Mouse (Mus musculus) heart, embryonic 14.5 days (tissue): ENCODE measurements around the gene Pard3b. TPM values are rescaled to one million over a fixed set of nuclear protein-coding genes. Genes with fewer than 3 reads are reported as not detected.

ENCODE experiments used
- ATAC-seq: fragments of 200-750 bp; cut with Nextera tagmentation; 2 replicates; pipeline ENCODE4 v1.8.0; 2017; ENCODE audit warnings: low read depth, moderate TSS enrichment; ENCODE audit not compliant: insufficient number of reproducible peaks, insufficient read depth, low FRiP score
- H3K27ac ChIP-seq, 2 experiments: fragments of 200-500 bp in 1 of 2; fragments of 300-500 bp in 1 of 2; sonication (generic) in 1 of 2; replicated peaks in 1 of 2; 2 replicates each; pipeline ENCODE4 v1.5.1; 2012 to 2014; ENCODE audit warnings: low read depth in 2 of 2, low read length in 2 of 2, control low read depth in 1 of 2, mild to moderate bottlenecking in 1 of 2, mixed read lengths in 1 of 2; ENCODE audit not compliant: control insufficient read depth in 1 of 2, insufficient read depth in 1 of 2
- H3K27me3 ChIP-seq: fragments of 300-500 bp; sonication (generic); 2 replicates; pipeline ENCODE4 v1.6.1; 2014; ENCODE audit warnings: mild to moderate bottlenecking, low read length, control low read depth; ENCODE audit not compliant: control insufficient read depth, insufficient read depth
- H3K36me3 ChIP-seq: fragments of 300-500 bp; sonication (generic); 2 replicates; pipeline ENCODE4 v1.6.1; 2014; ENCODE audit warnings: mild to moderate bottlenecking, control low read depth, low read length, mixed read lengths; ENCODE audit not compliant: control insufficient read depth, insufficient read depth
- H3K4me1 ChIP-seq, 2 experiments: fragments of 200-500 bp in 1 of 2; fragments of 300-500 bp in 1 of 2; sonication (generic) in 1 of 2; 2 replicates each; pipeline ENCODE4 v1.6.1; 2012 to 2014; ENCODE audit warnings: low read length in 2 of 2, control low read depth in 1 of 2, mixed read lengths in 1 of 2; ENCODE audit not compliant: control insufficient read depth in 2 of 2, insufficient read depth in 2 of 2
- H3K4me2 ChIP-seq: fragments of 300-500 bp; sonication (generic); 2 replicates; pipeline ENCODE4 v1.6.1; 2014; ENCODE audit warnings: mild to moderate bottlenecking, low read length
- H3K4me3 ChIP-seq, 2 experiments: fragments of 200-500 bp in 1 of 2; fragments of 300-500 bp in 1 of 2; sonication (generic) in 1 of 2; 2 replicates each; pipeline ENCODE4 v1.5.1; 2012 to 2014; ENCODE audit warnings: low read length in 2 of 2, mild to moderate bottlenecking in 2 of 2, control low read depth in 1 of 2, low read depth in 1 of 2, moderate library complexity in 1 of 2; ENCODE audit not compliant: control insufficient read depth in 1 of 2, insufficient read depth in 1 of 2
- H3K9ac ChIP-seq: fragments of 300-500 bp; sonication (generic); 2 replicates; pipeline ENCODE4 v1.6.1; 2014; ENCODE audit warnings: mild to moderate bottlenecking, low read length
- H3K9me3 ChIP-seq: fragments of 300-500 bp; sonication (generic); 2 replicates; pipeline ENCODE4 v1.6.1; 2016; ENCODE audit warnings: low read length, control low read depth; ENCODE audit not compliant: control insufficient read depth
- WGBS: fragments of 180-500 bp; shearing (Covaris S2); extraction: QIAGEN DNeasy Blood & Tissue Kit; methylation state at CpG from one replicate; pipeline ENCODE4 v1.1.7; 2014; 5-methylcytosine and 5-hydroxymethylcytosine counted together
- polyA plus RNA-seq: library from polyadenylated mRNA; unstranded; fragments of >200 nt; fragmentation: Nextera tagmentation; extraction: Ambion mirVana; gene quantifications from 2 replicates; pipeline ENCODE4 v1.2.1, GENCODE M21; 2014

Pard3b gene
- polyA plus RNA-seq, 1 experiment from 2014 or later = 17.1 TPM

DNA sequence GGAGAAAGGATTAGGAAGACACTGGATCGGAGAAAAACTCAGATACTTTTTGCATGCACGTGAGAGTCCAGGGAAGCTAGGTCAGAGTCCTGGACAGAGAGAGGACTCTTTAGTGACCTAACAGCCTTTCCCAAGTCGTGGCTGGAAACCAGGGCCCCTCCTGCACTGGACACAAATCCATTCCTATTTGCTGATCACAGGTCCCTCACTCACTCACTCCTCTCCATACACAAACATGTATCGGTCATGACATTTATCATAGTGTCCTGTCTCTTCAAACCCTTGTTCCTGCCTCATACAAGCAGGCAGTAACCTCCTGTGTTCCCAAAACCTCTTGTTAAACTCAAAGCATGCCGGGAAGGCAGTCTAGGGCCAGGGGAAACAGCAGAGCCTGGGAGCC lies 1028.2 kb downstream of the Pard3b start:
- no peak overlapping the region for H3K27ac ChIP-seq

DNA sequence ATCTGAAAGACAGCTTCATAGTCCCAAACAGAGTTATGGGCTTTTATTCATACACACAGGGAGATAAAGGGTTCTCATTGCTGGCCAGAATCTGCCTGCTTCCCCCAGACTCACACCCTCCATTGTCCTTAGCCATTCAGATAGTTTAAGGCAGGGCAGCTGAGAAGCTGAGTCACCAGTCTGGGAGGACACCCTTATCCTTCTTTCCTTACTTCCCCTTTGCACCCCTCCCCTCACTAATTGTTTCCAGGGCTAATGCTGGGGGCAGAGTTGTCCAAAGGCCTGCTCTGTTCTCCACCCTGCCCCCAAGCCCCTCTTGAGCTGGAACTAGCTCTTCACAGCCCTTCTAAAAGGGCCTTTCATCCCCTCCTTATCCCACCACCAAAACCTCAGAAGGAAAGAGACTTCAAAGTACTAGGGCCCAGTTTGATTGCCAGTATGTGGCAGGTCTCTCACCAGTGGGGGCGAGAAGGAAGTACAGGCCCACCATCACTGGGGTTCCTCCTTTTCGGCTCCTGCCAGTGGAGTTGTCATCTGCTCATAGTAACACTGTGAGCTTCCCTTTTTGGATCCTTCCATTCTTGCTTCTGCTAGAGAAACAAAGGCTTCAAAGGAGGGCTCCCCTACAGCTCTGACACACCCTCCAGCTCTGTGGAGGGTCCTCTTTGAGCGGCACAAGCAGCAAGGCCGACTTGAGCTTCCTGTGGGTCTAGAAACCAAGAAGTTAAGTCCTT lies 1040.2 kb downstream of the Pard3b start:
- Histone ChIP-seq H3K4me1 (peaks cover 0 to 8% of the 10 kb centered on the region in 2 experiments; a peak in 3 of 4 replicates), H3K4me3 (no peak overlapping the region), H3K27me3 (no peaks in the 10 kb centered on the region), H3K27ac (0 out of 4 replicates have a peak overlapping the region, but pooled peaks of 1 of the 2 experiments have one; percentile 21), H3K9ac (no peak overlapping the region), H3K9me3 (peaks cover 5% of the 10 kb centered on the region; the same call in 1 of the 2 replicates), H3K4me2 (no peak overlapping the region), H3K36me3 (no peaks in the 10 kb centered on the region)
- no peak for ATAC-seq
- 44% methylated on average over 4 of the region's 4 CpGs for WGBS

More for the DNA sequence above, 1028.2 kb downstream of the Pard3b start:
- Histone ChIP-seq H3K4me1 (peaks cover 0 to 5% of the 10 kb centered on the region in 2 experiments; a peak in 1 of 4 replicates), H3K4me2 (no peak overlapping the region), H3K4me3 (no peak overlapping the region), H3K9ac (no peak overlapping the region), H3K36me3 (no peaks in the 10 kb centered on the region), H3K27me3 (no peaks in the 10 kb centered on the region), H3K9me3 (peaks cover 5% of the 10 kb centered on the region; the same call in 1 of the 2 replicates)
- ATAC-seq = no peak
- 68% methylated on average over 5 of the region's 5 CpGs for WGBS

DNA sequence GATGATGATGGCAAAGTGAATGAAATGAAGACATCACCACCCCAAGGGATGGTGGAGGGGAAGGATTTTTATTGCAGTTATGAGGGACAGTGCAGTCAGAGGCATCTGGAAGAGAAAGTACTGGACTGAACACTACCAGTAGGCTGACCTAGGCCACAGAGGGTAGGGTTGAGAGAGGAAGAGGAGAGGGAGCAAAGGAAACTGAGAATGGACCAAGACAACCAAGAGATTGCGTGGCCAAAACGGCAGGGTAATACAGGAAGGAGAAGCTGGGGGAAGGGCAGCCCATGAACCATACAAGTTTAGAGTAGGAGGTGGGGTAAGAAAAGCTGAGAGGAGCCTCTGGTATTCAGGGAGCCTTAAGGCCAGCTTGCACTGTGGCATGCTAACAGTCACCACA lies 1040.8 kb downstream of the Pard3b start:
- 67% methylated on average over 2 of the region's 2 CpGs for WGBS
- H3K4me1 ChIP-seq = peaks cover 0 to 8% of the 10 kb centered on the region in 2 experiments; a peak in 3 of 4 replicates
- no peak overlapping the region for H3K4me3 ChIP-seq

DNA sequence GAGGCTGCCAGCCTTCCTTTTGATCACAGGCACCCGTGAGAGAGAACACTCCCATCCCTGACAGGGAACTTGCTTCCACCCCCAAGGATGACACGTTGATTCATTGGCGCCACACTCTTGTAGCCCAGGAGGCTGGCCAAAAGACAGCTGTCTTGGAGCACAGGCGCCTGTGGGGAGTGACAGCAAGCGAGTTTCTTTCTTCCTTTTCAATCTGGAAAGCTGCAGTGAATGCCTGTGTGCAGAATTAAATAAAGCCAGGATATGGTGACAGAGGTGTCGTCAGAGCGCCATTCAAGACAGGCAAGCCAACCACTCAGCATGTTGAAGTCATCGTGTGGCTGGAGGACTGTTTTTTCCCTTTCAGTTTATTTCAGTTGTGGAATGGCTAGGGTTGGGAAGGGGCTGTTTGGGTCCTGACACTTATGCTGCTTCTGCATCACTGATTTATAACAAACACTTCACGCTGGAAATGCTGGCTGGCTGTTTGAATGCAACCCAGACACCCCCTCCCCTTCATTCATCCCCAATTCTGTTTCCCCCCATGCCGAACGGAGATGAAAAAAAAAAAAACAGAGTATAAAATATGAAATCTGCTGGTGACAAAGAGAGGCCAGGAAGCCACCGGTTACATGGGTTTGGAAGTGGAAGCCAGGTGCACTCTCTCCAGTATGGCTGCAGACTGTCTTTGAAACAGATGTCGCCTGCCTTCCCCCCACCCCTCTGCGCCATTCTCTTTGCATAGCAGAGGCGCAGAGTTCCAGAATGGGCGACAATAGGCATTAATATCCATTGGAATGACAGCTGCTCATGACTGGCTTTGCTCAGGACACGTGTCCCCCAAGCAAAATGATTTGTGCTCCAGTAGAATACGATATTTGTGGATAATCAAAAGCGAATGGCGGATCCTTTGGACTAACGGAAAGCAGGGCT lies 1044.1 kb downstream of the Pard3b start:
- 67% methylated on average over 21 of the region's 21 CpGs for WGBS
- H3K9me3 ChIP-seq = peaks cover 1% of the 10 kb centered on the region; the same call in 1 of the 2 replicates
- no peak overlapping the region for H3K4me2 ChIP-seq
- H3K27me3 ChIP-seq = no peaks in the 10 kb centered on the region
- no peak overlapping the region for H3K9ac ChIP-seq
- H3K4me3 ChIP-seq = no peak overlapping the region
- H3K36me3 ChIP-seq = no peaks in the 10 kb centered on the region
- no peak overlapping the region for H3K27ac ChIP-seq
- no peak for ATAC-seq
- H3K4me1 ChIP-seq = peaks cover 0 to 8% of the 10 kb centered on the region in 2 experiments; a peak in 3 of 4 replicates

More for the DNA sequence above, 1040.8 kb downstream of the Pard3b start:
- Histone ChIP-seq H3K4me2 (no peak overlapping the region), H3K9me3 (peaks cover 5% of the 10 kb centered on the region; the same call in 1 of the 2 replicates), H3K9ac (no peak overlapping the region), H3K27ac (no peak overlapping the region), H3K27me3 (no peaks in the 10 kb centered on the region), H3K36me3 (no peaks in the 10 kb centered on the region)
- no peak for ATAC-seq

DNA sequence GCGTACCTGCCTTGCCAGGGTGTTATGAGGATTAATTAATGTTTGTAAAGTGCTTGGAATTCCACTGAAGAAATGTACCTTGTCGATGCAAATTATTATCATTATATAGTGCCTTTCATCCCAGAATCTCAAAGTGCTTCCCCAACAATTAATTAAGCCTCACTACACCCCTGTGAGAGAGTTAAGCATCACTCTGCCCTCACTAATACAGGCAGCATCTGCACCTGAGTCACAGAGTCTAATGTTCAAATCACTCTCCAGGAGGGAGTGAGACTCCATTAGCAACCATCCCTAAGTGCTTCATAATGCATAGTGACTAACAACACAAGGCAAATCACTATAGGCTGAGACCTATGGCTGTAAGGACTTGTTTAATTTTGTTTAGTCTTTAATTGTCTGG lies 1044.9 kb downstream of the Pard3b start:
- H3K27ac ChIP-seq = no peak overlapping the region
- no peak overlapping the region for H3K9ac ChIP-seq
- ATAC-seq = no peak
- H3K4me2 ChIP-seq = no peak overlapping the region
- WGBS = 89% methylated on average over 2 of the region's 2 CpGs
- no peaks in the 10 kb centered on the region for H3K27me3 ChIP-seq
- H3K4me1 ChIP-seq = peaks cover 0 to 8% of the 10 kb centered on the region in 2 experiments; a peak in 3 of 4 replicates
- no peak overlapping the region for H3K4me3 ChIP-seq
- H3K9me3 ChIP-seq = no peaks in the 10 kb centered on the region
- H3K36me3 ChIP-seq = no peaks in the 10 kb centered on the region

DNA sequence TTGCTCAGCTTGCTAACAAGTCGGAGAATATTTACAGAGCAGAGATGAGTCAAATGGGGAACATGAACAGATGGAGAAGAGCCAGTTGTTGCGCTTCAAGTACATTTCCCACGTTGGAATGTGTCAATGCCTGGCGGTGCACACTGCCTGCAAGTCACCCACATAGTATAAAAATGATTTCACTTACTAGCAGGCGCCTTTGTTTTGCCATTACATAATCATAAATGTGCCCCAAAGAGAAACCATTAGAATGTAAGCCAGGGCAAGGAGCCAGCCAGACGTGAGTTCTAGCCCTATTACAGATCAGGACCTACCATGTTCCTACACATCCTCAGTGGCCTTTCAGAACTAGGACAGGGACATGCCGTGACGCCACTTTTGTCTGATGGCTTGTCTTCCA lies 1048.9 kb downstream of the Pard3b start:
- Histone ChIP-seq H3K27ac (no peak overlapping the region), H3K36me3 (no peaks in the 10 kb centered on the region), H3K4me2 (no peak overlapping the region), H3K4me1 (no peaks in the 10 kb centered on the region; a peak in 1 of 4 replicates), H3K27me3 (no peaks in the 10 kb centered on the region), H3K4me3 (no peak overlapping the region), H3K9ac (no peak overlapping the region), H3K9me3 (no peaks in the 10 kb centered on the region)
- no peak for ATAC-seq
- 74% methylated on average over 8 of the region's 8 CpGs for whole genome bisulfite sequencing

DNA sequence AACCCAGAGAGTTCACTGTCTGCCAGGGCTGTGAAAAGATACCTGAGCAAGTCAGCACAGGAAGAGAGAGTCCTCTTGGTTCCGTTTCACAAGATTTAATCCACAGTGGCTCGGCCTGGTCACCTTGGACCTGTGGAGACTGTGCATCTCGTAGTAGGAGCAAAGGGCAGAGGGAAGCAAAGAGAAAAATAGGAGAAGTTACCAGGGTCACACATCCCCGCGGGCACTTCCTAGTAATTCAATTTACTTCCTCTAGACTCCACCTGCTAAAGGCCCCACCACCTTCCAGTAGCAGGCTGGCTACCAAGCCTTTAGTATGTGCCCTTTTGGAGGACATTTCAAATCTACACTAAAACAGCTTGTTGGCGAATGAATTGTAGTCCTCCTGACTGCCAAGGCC lies 1052.6 kb downstream of the Pard3b start:
- H3K9ac ChIP-seq = no peak overlapping the region
- 92% methylated on average over 6 of the region's 6 CpGs for WGBS
- H3K4me1 ChIP-seq = no peaks in the 10 kb centered on the region
- no peaks in the 10 kb centered on the region for H3K36me3 ChIP-seq
- no peak overlapping the region for H3K4me2 ChIP-seq
- no peaks in the 10 kb centered on the region for H3K9me3 ChIP-seq
- no peak for ATAC-seq
- no peaks in the 10 kb centered on the region for H3K27me3 ChIP-seq
- H3K4me3 ChIP-seq = no peak overlapping the region
- no peak overlapping the region for H3K27ac ChIP-seq
